Mouse (Mus musculus): ENCODE data around the gene Nck2. TPM values are rescaled to one million over a fixed set of nuclear protein-coding genes. Genes with fewer than 3 reads are reported as not detected.

Nck2 gene
- polyA plus RNA-seq, 1 experiment from 2014 or later, result 20.3 TPM

Other genes starting within 250 kb of the Nck2 start
- 5.6 and 6.0 TPM in 2 replicates for gene Fhl2, start 247.6 kb upstream of the Nck2 start, polyA plus RNA-seq (2016; fragmentation: Nextera tagmentation; extraction: Ambion mirVana)